ENCODE assay signal across 8 mouse cellular contexts in genomic region chr8:119840905-119841411, GRCm38 (mm10). TPM values are rescaled to one million over a fixed set of nuclear protein-coding genes. Genes with fewer than 3 reads are reported as not detected.
DNase-seq lines count a peak whose midpoint lies in the region; ATAC-seq and TF ChIP-seq lines count a peak whose summit lies in the region.

No protein-coding gene starts in this region.

- TF ChIP-seq POLR2A in lung, adult 2 months (IDR thresholded peaks at IDR 0.05; ENCODE audit: borderline replicate concordance, extremely low read depth, low read depth, low read length): no peak

- H3K27me3 ChIP-seq in hindbrain, postnatal 0 days (ENCODE audit: insufficient read depth, low read length): no peaks in the 10 kb centered on the region
- H3K27me3 ChIP-seq in liver, embryonic 12.5 days (replicated peaks): peaks cover 37% of the 10 kb centered on the region

- DNase-seq in lung, adult 2 months: no peak
- DNase-seq in lung, postnatal 10 days: no peak
- peak; percentile 83 for DNase-seq in cerebellum, adult 9-11 months
- DNase-seq in hindbrain, postnatal 0 days (ENCODE audit: low spot score): no peak
- DNase-seq in layer of hippocampus, postnatal 14 days (ENCODE audit: low spot score in 2 of 2): no peak
- no peak for DNase-seq in ovary, postnatal 14 days (ENCODE audit: low spot score)
- DNase-seq in layer of hippocampus, adult 9-10 months (ENCODE audit: low spot score): no peak

- H3K27ac ChIP-seq in hindbrain, postnatal 0 days: peak overlapping the region; percentile 85
- peak overlapping the region; percentile 71 for H3K27ac ChIP-seq in liver, embryonic 12.5 days

- peaks cover 6% of the 10 kb centered on the region for H3K4me1 ChIP-seq in lung, adult 2 months (ENCODE audit: control insufficient read depth, insufficient read depth, low read length)
- H3K4me1 ChIP-seq in hindbrain, postnatal 0 days (ENCODE audit: insufficient read depth, low read length): peaks cover 37% of the 10 kb centered on the region
- H3K4me1 ChIP-seq in liver, embryonic 12.5 days: peaks cover 51% of the 10 kb centered on the region

- H3K4me3 ChIP-seq in lung, adult 2 months (replicated peaks; ENCODE audit: extremely low read depth, low read depth, low read length): peak overlapping the region; percentile 87
- peak overlapping the region; percentile 81 for H3K4me3 ChIP-seq in hindbrain, postnatal 0 days (ENCODE audit: low read length)
- H3K4me3 ChIP-seq in liver, embryonic 12.5 days: peak overlapping the region; percentile 66

- ATAC-seq in hindbrain, postnatal 0 days: peak; percentile 25
- no peak; the same call in 1 of the 2 replicates for ATAC-seq in liver, embryonic 12.5 days

- peak overlapping the region; percentile 87 for H3K4me2 ChIP-seq in hindbrain, postnatal 0 days (ENCODE audit: low read depth, low read length)
- peak overlapping the region; percentile 92 for H3K4me2 ChIP-seq in liver, embryonic 12.5 days

- WGBS in lung, adult 2 months: 41% methylated on average over 8 of the region's 8 CpGs
- 9% methylated on average over 8 of the region's 8 CpGs for WGBS in hindbrain, postnatal 0 days
- 15% methylated on average over 8 of the region's 8 CpGs for WGBS in liver, embryonic 12.5 days (ENCODE audit: insufficient replicate concordance)

- TF ChIP-seq CTCF in lung, adult 2 months (IDR thresholded peaks at IDR 0.05; ENCODE audit: insufficient read depth, low read length): no peak
- no peak for TF ChIP-seq CTCF in hindbrain, postnatal 0 days (IDR thresholded peaks at IDR 0.05; ENCODE audit: low read depth)

- peak overlapping the region; percentile 74 for H3K9ac ChIP-seq in hindbrain, postnatal 0 days (replicated peaks; ENCODE audit: low read length)
- H3K9ac ChIP-seq in liver, embryonic 12.5 days: peak overlapping the region; percentile 72

- H3K9me3 ChIP-seq in hindbrain, postnatal 0 days (ENCODE audit: low read length): no peaks in the 10 kb centered on the region
- no peaks in the 10 kb centered on the region for H3K9me3 ChIP-seq in liver, embryonic 12.5 days (replicated peaks)

- H3K36me3 ChIP-seq in hindbrain, postnatal 0 days (ENCODE audit: insufficient read depth, low read length): no peaks in the 10 kb centered on the region
- H3K36me3 ChIP-seq in liver, embryonic 12.5 days: peaks cover 4% of the 10 kb centered on the region; the same call in 1 of the 2 replicates

RNA-seq across cellular contexts. Expression of gene Cotl1, which starts 0.6 kb away (rescaled TPM):
- polyA plus RNA-seq in lung, adult 2 months (2012; rRNA removed): 155 and 180 TPM in 2 replicates
- 263 and 269 TPM in 2 replicates for total RNA-seq in hindbrain, postnatal 0 days (2014; rRNA removed)
- polyA plus RNA-seq in hindbrain, postnatal 0 days (2015; fragmentation: Nextera tagmentation; extraction: Ambion mirVana): 85.4 and 87.8 TPM in 2 replicates
- 46.5 and 49.5 TPM in 2 replicates for polyA plus RNA-seq in liver, embryonic 12.5 days (2016; fragmentation: Nextera tagmentation; extraction: Ambion mirVana)
- total RNA-seq in layer of hippocampus, postnatal 14 days (2021): 100 to 1,000 TPM; 103 to 114 TPM

RNA-seq across cellular contexts. Expression of gene Klhl36, which starts 21.1 kb away (rescaled TPM):
- polyA plus RNA-seq in lung, adult 2 months (2012; rRNA removed): 28.9 and 47.8 TPM in 2 replicates
- total RNA-seq in hindbrain, postnatal 0 days (2014; rRNA removed): 36.6 and 37.3 TPM in 2 replicates
- polyA plus RNA-seq in hindbrain, postnatal 0 days (2015; fragmentation: Nextera tagmentation; extraction: Ambion mirVana): 20.6 and 22.0 TPM in 2 replicates
- polyA plus RNA-seq in liver, embryonic 12.5 days (2016; fragmentation: Nextera tagmentation; extraction: Ambion mirVana): 7.0 and 7.7 TPM in 2 replicates
- total RNA-seq in layer of hippocampus, postnatal 14 days (2021): 1 to 10 TPM; 8.2 to 8.4 TPM
